Mouse (Mus musculus): ENCODE measurements around the gene Wdfy3. TPM values are rescaled to one million over a fixed set of nuclear protein-coding genes. Genes with fewer than 3 reads are reported as not detected.

Gene Wdfy3
- polyA plus RNA-seq, 1 experiment from 2014 or later = 29.1 TPM

DNA sequence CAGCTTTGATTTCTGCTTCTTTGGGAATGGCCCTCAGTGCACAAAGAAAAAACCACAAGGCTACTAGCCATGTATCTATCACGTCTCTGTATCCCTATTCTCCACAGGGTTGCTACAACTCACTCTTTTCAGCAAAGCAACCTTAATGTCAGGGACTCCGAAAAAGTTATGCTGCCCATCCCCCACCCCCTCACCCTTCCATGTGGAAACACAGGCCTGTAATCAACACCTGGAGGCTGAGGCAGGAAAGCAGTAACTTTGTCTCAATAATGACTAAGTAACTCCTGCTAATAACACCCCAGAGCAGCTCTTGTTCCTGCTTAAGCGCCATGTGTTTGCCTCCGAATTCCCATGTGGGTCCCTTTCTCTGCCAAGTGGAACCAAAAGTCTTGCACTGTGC is 17.3 kb downstream of the Wdfy3 start:
- Histone ChIP-seq H3K27me3 (no peaks in the 10 kb centered on the region), H3K27ac (no peak overlapping the region), H3K4me3 (no peak overlapping the region), H3K36me3 (no peaks in the 10 kb centered on the region; the same call in 1 of the 2 replicates), H3K4me2 (no peak overlapping the region), H3K4me1 (replicated peaks) (peaks cover 40% of the 10 kb centered on the region), H3K9ac (no peak overlapping the region), H3K9me3 (no peaks in the 10 kb centered on the region)
- WGBS = 66% methylated on average over 4 of the region's 4 CpGs
- ATAC-seq (ENCODE audit: low FRiP score) = no peak

- no peak overlapping the region for H3K27ac ChIP-seq
- no peaks in the 10 kb centered on the region; the same call in 1 of the 2 replicates for H3K36me3 ChIP-seq
- no peaks in the 10 kb centered on the region for H3K27me3 ChIP-seq
- no peak overlapping the region for H3K4me2 ChIP-seq
- WGBS = 100% methylated on average over 1 of the region's 1 CpGs
- no peak for ATAC-seq (ENCODE audit: low FRiP score)
- no peak overlapping the region for H3K9ac ChIP-seq
- no peaks in the 10 kb centered on the region for H3K9me3 ChIP-seq
- H3K4me1 ChIP-seq (replicated peaks) = peaks cover 38% of the 10 kb centered on the region
- H3K4me3 ChIP-seq = no peak overlapping the region
Observed at GRCm38 (mm10) chr5:102050677-102051076, 19.0 kb downstream of the Wdfy3 start.

DNA sequence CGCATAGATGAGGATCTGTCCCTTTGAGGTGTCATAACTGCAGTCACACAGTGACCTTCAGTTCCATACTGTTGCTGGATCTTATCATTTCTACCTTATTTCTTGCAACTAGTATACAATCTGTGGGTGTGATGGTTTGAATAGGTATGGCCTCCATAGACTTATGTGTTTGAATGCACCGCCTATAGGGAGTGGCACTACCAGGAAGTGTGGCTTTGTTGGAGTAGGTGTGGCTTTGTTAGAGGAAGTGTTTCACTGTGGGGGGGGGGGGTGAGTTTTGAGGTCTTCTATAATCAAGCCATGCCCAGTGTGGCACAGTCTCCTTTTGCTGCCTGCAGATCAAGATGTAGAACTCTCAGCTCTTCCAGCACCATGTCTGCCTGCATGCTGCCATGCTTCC is 21.3 kb downstream of the Wdfy3 start:
- Histone ChIP-seq H3K4me3 (no peak overlapping the region), H3K4me2 (no peak overlapping the region), H3K9me3 (no peaks in the 10 kb centered on the region), H3K36me3 (peaks cover 5% of the 10 kb centered on the region), H3K27ac (no peak overlapping the region), H3K4me1 (replicated peaks) (peaks cover 23% of the 10 kb centered on the region), H3K9ac (no peak overlapping the region), H3K27me3 (no peaks in the 10 kb centered on the region)
- ATAC-seq (ENCODE audit: low FRiP score) = no peak
- WGBS = 96% methylated on average over 2 of the region's 2 CpGs

DNA sequence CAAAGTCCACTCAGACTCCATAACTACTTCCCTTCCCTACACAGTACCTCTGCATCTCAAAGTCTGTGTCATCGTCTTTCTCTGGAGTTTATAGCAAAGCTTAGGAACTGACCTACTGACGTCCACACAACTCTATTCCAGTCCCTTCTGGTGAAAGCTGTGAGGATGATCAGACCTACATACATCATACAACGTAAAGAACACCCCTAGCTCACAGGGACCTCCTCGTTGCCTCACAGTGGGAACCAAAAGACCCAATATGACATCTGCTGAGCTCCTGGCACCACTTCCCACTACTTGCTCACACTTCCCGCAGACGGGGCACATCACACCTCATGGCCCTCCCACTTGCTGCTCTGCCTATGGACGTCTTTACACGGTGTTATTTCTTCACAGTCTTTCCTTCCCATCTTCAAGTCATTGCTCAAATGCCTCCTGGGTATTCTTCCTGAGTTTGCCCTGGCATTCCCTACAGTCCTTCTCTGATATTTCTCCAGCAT is 23.1 kb downstream of the Wdfy3 start:
- H3K27me3 ChIP-seq = no peaks in the 10 kb centered on the region
- no peak for ATAC-seq (ENCODE audit: low FRiP score)
- no peaks in the 10 kb centered on the region for H3K9me3 ChIP-seq
- H3K36me3 ChIP-seq = peaks cover 10% of the 10 kb centered on the region
- no peak overlapping the region for H3K9ac ChIP-seq
- no peak overlapping the region for H3K4me3 ChIP-seq
- peaks cover 16% of the 10 kb centered on the region for H3K4me1 ChIP-seq (replicated peaks)
- WGBS = 88% methylated on average over 8 of the region's 8 CpGs
- H3K27ac ChIP-seq = no peak overlapping the region
- H3K4me2 ChIP-seq = no peak overlapping the region

- Histone ChIP-seq H3K4me1 (replicated peaks) (peaks cover 16% of the 10 kb centered on the region), H3K36me3 (peaks cover 16% of the 10 kb centered on the region), H3K27me3 (no peaks in the 10 kb centered on the region), H3K4me3 (no peak overlapping the region), H3K4me2 (no peak overlapping the region), H3K9me3 (no peaks in the 10 kb centered on the region), H3K27ac (0 out of 2 replicates have a peak overlapping the region, but pooled peaks have one; percentile 18), H3K9ac (no peak overlapping the region)
- 82% methylated on average over 13 of the region's 13 CpGs for WGBS
- peak; percentile 44; the same call in 1 of the 2 replicates for ATAC-seq (ENCODE audit: low FRiP score)
Observed at GRCm38 (mm10) chr5:102045636-102046616, 23.8 kb downstream of the Wdfy3 start.

DNA sequence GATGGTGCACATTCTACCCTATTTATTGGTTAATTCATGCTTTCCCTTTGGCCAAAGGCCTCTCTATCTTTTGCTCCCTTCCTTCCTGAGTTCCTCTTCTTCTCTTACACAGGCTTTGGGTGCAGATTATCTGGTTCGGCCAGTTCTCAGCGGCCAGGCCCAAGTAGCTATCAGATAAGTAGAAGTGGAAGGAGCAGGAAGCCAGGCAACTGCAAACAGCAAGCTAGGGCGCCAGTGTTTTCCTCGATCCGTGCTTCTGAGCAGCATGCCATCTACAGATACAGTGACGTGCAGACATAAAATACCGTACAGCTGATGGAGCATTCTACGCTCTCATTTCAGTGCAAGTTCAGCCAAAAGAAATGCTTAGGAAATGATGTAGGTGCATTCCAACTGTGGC is 24.5 kb downstream of the Wdfy3 start:
- ATAC-seq (ENCODE audit: low FRiP score) = no peak
- Histone ChIP-seq H3K9me3 (no peaks in the 10 kb centered on the region), H3K4me3 (no peak overlapping the region), H3K4me1 (replicated peaks) (peaks cover 16% of the 10 kb centered on the region), H3K27me3 (no peaks in the 10 kb centered on the region), H3K36me3 (peaks cover 23% of the 10 kb centered on the region), H3K9ac (no peak overlapping the region), H3K4me2 (no peak overlapping the region), H3K27ac (no peak overlapping the region)
- WGBS = 97% methylated on average over 8 of the region's 8 CpGs

DNA sequence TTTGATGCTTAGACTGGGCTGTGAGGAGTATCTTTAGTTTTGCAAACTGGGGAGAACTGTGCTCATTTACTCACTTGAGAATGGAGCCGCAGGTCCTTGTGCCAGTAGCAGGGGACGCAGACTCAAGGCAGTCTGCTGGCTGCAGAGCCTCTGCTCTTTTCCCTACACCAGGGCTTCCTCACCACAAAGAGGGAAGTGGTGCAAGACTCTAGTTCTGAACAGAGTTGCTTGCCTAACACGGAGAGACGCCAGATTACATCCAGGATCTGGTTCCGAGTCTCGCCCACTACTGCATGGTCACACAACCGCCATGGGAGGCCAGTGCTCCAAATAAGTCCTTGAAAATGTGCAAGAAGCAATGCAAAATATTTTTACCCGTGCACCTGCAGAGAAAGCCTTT is 36.4 kb downstream of the Wdfy3 start:
- Histone ChIP-seq H3K36me3 (peaks cover 96% of the 10 kb centered on the region), H3K4me1 (replicated peaks) (no peaks in the 10 kb centered on the region), H3K4me2 (no peak overlapping the region), H3K9ac (no peak overlapping the region), H3K9me3 (peaks cover 2% of the 10 kb centered on the region; the same call in 1 of the 2 replicates), H3K27ac (no peak overlapping the region), H3K27me3 (no peaks in the 10 kb centered on the region), H3K4me3 (no peak overlapping the region)
- whole genome bisulfite sequencing = 93% methylated on average over 8 of the region's 8 CpGs
- ATAC-seq (ENCODE audit: low FRiP score) = no peak

GRCm38 (mm10) chr5:102032594-102033240 is 37.0 kb downstream of the Wdfy3 start:
- ATAC-seq (ENCODE audit: low FRiP score) = no peak
- H3K4me3 ChIP-seq = no peak overlapping the region
- WGBS = 86% methylated on average over 22 of the region's 22 CpGs
- H3K9me3 ChIP-seq = peaks cover 2% of the 10 kb centered on the region; the same call in 1 of the 2 replicates
- H3K36me3 ChIP-seq = peaks cover 94% of the 10 kb centered on the region
- H3K9ac ChIP-seq = no peak overlapping the region
- no peaks in the 10 kb centered on the region for H3K4me1 ChIP-seq (replicated peaks)
- H3K27ac ChIP-seq = 0 out of 2 replicates have a peak overlapping the region, but pooled peaks have one; percentile 14
- H3K4me2 ChIP-seq = no peak overlapping the region
- H3K27me3 ChIP-seq = no peaks in the 10 kb centered on the region

DNA sequence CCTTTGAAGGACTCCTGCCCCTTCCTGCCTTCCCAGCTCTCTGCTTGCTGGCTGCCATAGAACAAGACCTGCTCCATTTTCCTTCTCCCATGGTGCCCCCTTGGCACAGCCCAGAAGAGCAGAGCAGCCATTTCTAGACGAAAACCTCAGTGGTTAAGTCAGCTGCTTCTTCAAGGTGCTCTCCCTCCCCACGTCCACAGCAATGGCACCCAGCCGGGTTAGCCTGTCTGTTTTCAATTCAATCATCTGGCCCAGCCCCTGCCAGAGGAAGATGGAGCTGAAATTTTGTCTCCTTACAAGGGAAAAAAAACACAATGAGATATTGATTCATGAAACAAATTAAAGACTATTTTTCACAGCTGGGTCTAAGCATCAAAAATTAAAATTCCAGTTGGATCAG is 37.5 kb downstream of the Wdfy3 start:
- peaks cover 2% of the 10 kb centered on the region; the same call in 1 of the 2 replicates for H3K9me3 ChIP-seq
- H3K27me3 ChIP-seq = no peaks in the 10 kb centered on the region
- H3K4me2 ChIP-seq = no peak overlapping the region
- H3K4me1 ChIP-seq (replicated peaks) = no peaks in the 10 kb centered on the region
- 0 out of 2 replicates have a peak overlapping the region, but pooled peaks have one; percentile 25 for H3K27ac ChIP-seq
- no peak for ATAC-seq (ENCODE audit: low FRiP score)
- WGBS = 84% methylated on average over 3 of the region's 3 CpGs
- no peak overlapping the region for H3K4me3 ChIP-seq
- peaks cover 93% of the 10 kb centered on the region for H3K36me3 ChIP-seq
- no peak overlapping the region for H3K9ac ChIP-seq

- WGBS = 97% methylated on average over 11 of the region's 11 CpGs
- no peaks in the 10 kb centered on the region for H3K27me3 ChIP-seq
- no peaks in the 10 kb centered on the region for H3K9me3 ChIP-seq
- no peak overlapping the region for H3K4me3 ChIP-seq
- no peak for ATAC-seq (ENCODE audit: low FRiP score)
- H3K27ac ChIP-seq = no peak overlapping the region
- H3K4me1 ChIP-seq (replicated peaks) = peaks cover 3% of the 10 kb centered on the region; the same call in 1 of the 2 replicates
- peaks cover 53% of the 10 kb centered on the region for H3K36me3 ChIP-seq
- no peak overlapping the region for H3K9ac ChIP-seq
- no peak overlapping the region for H3K4me2 ChIP-seq
Observed at GRCm38 (mm10) chr5:102023376-102023775, 46.3 kb downstream of the Wdfy3 start.

GRCm38 (mm10) chr5:102022018-102022898 is 47.5 kb downstream of the Wdfy3 start:
- Histone ChIP-seq H3K4me1 (replicated peaks) (peaks cover 6% of the 10 kb centered on the region; the same call in 1 of the 2 replicates), H3K9me3 (no peaks in the 10 kb centered on the region), H3K4me3 (no peak overlapping the region), H3K27me3 (no peaks in the 10 kb centered on the region), H3K9ac (no peak overlapping the region), H3K4me2 (no peak overlapping the region), H3K36me3 (peaks cover 49% of the 10 kb centered on the region), H3K27ac (no peak overlapping the region)
- WGBS = 91% methylated on average over 16 of the region's 16 CpGs
- no peak for ATAC-seq (ENCODE audit: low FRiP score)
